Mouse (Mus musculus) layer of hippocampus, adult 9-10 months (tissue): Measurements from ENCODE around the gene Acsf2.
"Not testable (repeated sequence)": the region's sequence is repeated elsewhere in the genome, so short reads cannot be mapped to it uniquely, and the experiment has no call there.

ENCODE experiments used
- DNase-seq: peaks from one replicate; pipeline ENCODE4 v3.0.0; 2022; ENCODE audit warnings: low spot score

Acsf2 gene

DNA sequence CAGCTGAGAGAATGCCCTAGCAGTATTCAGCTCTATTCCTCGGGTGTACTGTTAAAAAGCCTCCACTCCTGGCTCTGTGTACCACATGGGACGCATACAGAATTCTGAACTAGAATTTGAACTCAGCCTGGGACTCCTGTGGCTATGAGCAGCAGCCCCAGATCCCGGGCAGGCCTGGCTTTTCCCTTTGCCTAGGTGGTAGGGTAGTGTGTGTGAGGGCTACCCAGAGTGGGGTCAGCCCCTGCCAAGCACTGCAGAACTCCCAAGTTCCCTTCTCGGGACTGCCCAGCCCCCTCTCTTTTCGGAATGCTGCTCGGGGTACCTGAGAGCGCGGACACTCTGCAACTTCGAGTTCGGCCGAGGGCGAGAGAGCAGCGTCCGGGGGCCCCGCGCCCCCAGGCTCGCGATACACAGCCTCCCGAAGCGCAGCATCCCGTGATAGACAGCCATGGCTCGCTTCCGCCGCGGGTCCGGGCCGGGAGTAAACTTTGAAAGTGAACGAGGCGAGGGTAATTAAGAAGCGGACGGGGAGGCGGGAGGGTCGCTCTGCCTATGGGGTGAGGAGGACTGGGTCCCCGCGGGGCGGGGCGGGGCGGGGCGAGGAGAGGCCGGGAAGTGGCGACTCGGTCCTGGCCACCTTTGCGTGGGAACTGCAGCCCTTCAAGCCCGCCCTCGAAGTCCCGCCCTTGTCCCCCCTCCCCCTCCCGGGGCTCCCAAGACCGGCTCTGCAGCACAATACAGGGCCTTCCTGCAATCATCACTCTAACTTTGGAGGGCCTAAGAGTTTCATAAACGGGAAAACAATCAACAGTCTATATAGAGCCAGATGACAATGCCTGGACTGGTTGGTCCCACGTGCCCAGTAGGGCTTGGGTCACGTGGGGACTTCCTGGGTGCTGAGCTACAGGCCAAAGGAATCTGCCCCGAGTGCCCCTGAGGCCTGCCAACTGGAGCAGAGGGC lies at the start of gene Acsf2:
Gene Acsf2, minus strand, starts transcription at position 551 of the 961 bp plus-strand sequence.
- peak; percentile 31 for DNase-seq

GRCm38 (mm10) chr11:94651241-94651640 lies 49.6 kb upstream of the Acsf2 start:
- DNase-seq: not testable (repeated sequence)

DNA sequence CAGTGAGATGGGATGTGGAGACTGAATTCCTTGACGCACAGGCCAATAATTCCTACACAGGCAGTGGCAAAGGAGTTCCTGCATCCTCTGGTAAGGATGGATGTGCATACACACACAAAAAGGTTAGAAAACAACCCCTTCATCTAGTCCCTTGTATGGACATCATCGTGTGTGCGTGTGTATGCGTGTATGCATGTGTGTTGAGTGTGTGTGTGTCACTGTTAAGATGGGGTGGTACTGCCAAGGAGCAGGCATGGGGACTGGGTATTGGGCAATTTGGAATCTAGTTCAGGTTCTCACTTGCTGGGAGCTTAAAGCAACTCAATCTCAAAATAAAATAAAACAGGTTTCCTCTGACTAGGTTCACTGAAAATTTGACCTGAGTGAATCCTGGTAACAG lies 44.8 kb upstream of the Acsf2 start:
- DNase-seq: no peak

- DNase-seq: peak; percentile 24
Measured at GRCm38 (mm10) chr11:94644461-94645219, 43.0 kb upstream of the Acsf2 start.

DNA sequence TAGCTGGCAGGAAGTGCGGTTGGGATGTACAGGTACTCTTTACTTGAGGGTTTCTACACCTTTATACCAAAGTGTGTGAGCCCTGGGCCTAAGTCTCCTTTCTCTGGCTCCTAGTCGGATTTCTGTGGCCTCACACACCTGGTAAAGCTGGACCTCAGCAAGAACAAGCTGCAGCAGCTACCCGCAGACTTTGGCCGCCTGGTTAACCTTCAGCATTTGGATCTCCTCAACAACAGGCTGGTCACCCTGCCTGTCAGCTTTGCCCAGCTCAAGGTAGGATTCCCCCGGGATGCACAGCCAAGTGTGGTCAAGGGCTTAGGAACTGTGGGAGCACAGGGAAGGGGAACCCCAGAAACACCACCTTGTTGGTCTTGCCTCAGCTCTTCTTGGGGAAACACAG lies 32.8 kb upstream of the Acsf2 start:
- no peak for DNase-seq

GRCm38 (mm10) chr11:94632988-94633387 lies 31.3 kb upstream of the Acsf2 start:
- DNase-seq: no peak

GRCm38 (mm10) chr11:94631969-94632368 lies 30.3 kb upstream of the Acsf2 start:
- no peak for DNase-seq

DNA sequence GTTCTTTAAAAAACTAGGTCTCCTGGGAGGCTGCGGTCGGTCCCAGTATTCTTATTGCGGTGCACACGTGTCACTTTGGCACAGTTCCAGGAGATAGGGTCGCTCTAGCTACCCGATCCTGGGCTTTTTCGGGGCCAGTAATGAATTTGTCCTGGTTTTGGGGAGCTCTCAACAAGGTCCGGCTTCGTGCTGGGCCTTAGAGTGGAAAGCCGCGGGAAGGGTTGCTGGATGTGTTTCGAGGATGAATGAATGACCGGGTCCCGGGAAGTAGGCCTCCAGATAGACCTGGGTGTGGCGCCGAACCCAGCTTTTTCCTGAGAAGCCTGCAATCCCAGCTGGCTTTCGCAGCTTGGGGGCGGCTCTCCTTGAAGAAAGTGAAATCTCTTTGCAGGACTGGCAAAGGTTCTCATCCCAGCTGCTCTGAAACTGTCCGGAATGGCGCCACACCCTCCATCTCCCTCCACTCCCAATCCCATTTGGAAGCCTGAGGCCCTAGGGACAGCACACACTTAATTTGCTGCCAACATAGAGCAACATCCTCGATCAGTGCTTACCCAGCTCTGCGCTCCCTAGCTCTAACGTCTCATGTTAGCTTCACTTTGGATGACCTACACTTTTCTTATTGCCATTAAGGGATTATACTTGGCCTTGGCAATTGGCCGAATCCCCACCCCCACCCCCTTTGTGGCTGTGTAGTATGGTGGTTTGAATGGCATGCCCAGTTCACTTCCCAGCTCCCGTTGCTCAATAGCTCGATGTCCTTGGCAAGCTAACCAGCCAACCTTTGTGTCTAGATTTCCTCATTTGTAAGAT lies 28.7 kb upstream of the Acsf2 start:
- no peak for DNase-seq

DNA sequence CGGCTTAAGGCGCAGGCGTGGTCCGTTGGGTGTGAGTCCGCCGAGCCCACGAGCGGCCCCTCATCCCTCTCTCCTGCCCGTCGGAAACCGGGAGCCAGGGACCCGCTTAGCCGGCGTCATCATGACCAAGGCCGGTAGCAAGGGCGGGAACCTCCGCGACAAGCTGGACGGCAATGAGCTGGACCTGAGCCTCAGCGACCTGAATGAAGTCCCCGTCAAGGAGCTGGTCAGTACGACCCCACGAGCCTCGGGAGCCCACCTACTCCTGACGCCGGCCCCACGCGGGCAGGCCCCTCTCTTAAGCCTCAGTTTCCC lies 28.2 kb upstream of the Acsf2 start:
- no peak for DNase-seq

DNA sequence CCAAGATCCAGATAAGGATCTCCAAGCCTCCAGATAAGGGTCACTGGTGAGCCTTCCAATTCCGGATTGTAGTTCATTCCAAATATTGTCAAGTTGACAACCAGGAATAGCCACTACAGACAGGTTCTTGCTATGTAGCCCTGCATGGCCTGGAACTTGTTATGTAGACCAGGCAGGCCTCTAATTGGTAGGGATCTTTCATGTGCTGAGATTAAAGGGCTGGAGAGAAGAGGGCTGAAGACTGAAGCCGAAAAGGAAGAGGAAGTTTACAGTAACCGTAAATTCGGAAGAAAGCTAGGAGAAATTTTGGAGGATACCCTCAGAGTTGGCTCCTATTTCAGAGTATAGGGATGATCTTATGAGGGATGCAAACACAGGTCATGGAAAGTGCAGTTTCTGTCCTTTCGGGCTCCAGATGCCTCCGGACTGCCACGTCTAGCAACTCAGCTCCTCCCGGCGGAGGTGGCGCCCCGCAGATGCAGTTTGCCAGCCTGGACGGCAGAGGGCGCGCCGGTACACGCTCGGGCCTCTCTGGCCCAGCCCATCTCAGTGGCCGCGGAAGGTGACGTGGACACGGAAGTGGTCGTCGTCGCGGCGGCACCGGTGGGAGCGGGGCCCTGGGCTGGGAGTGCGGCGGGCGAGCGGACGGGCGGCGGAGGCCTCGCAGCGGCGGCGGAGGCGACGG lies 27.7 kb upstream of the Acsf2 start, which contains the start of gene Lrrc59:
Gene Lrrc59, plus strand, starts transcription at position 569 of the 685 bp plus-strand sequence.
- DNase-seq: peak; percentile 81

DNA sequence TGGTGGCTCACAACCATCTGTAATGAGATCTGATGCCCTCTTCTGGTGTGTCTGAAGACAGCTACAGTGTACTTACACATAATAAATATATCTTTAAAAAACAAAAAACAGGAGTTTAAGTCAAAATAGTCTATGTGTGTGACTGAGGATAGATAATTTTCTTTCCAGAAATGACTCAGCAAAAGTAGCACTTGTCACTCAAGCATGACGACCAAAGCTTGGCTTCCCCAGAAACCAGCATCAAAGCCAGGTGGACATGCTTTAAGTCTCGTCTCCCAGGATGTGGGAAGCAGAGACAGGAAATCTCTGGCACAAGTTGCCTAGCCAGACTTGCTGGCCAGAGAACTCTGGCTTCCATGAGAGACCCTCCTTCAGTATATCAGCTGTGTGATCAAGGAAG lies 20.5 kb upstream of the Acsf2 start:
- no peak for DNase-seq

- no peak for DNase-seq
Measured at GRCm38 (mm10) chr11:94621458-94621852, 19.8 kb upstream of the Acsf2 start.

DNA sequence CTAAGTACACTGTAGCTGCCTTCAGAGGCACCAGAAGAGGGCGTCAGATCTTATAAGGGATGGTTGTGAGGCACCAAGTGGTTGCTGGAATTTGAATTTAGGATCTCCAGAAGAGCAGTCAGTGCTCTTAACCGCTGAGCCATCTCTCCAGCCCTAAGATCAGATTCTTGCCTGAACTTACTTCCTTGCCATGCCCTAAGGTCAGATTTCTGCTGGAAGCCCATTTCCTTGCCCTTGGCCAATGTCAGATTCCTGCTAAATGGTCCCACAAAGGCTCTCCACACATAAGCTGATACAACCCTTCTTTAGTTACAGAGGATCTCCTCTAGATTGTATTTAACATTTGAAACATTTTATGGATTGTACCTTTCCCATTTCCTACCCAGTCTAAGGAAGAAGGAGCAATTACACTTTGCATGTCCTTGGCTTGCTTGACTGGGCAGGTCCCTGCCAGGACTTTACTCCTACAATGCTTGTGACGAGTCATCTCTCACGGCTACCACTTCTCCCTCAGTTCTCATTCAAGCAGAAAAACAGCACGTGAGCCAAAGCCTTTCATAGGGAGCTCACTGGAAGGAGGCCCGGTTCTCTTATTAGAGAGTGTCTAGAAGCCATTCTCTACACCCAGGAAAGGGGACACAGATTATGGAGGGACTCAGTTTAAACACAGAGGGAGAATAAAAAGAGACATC lies 19.2 kb upstream of the Acsf2 start:
- DNase-seq: no peak

GRCm38 (mm10) chr11:94617646-94618045 lies 16.0 kb upstream of the Acsf2 start:
- no peak for DNase-seq

- no peak for DNase-seq
Measured at GRCm38 (mm10) chr11:94615494-94615893, 13.8 kb upstream of the Acsf2 start.

- DNase-seq: no peak
Measured at GRCm38 (mm10) chr11:94614603-94615002, 12.9 kb upstream of the Acsf2 start.

DNA sequence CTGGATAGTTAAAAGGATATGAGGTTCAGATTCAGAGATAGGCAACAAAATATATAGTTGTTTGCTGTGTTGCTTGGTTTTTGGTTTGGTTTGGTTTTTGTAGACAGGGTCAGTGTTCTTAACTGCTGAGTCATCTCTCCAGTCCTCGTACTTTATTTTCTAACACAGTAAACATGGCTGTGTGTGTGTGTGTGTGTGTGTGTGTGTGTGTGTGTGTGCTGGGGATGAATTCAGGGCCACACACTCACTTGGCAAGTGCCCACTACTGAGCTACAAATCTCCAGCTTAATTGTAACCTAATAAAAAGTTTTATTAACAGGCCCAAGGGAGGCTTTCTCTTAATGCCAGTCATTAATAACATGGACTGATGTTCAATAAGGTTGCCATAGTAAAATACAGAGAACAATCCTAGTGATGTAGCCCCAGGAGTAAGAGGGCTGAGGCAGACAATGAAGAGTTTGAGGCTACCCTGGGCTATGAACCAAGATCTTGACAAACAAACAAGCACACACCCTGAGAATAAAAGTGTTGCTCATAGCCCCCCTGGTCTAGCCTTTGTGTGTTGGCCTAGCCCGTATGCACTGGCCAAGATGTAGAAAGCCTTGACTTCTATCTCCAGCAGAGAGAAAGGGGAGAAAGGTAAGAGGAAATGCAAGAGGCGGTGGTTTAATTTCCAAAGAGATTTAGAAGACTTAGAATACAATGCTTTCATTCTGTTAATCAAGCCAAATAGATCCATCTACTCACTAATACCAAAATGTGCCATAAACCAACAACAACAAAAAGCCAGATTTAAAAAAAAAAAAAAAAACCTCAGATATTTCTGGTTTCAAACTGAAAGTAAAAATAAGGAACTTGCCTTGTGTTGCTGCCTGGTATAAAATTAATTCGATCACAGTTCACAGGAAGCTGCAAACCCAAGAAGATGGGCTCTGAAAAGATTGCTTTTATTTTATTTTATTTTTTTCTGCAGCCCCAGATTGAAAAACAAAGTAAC lies 9.4 kb upstream of the Acsf2 start:
- no peak for DNase-seq

DNA sequence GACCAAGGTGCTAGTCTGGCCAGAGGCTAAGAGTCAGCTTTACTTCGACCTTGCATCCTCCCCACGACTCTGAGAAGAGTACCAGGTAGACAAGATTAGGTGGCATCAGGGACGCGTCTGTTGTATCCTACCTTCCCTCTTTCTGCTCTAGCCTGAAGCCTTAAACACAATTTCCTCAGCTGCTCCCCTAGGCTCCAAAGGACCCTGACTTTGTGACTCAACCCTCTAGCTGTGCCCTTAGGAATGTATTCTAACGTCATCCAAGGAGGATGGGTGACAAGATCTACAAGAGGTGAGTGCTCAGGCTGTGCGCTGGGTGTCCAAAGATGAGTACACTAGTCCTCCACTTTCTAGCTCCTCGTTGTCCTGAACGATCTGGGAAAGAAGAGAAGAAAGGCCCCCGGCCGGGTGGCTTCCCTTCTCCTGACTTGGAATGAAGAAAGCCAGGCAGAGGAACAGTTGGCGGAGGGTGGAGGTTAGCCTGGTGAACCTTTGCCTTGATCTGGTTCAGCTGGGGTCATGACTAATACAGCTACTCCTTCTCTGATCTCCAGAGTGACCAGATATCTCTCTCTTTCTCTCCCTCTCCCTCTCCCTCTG lies 785 bp upstream of the Acsf2 start:
- no peak for DNase-seq

DNA sequence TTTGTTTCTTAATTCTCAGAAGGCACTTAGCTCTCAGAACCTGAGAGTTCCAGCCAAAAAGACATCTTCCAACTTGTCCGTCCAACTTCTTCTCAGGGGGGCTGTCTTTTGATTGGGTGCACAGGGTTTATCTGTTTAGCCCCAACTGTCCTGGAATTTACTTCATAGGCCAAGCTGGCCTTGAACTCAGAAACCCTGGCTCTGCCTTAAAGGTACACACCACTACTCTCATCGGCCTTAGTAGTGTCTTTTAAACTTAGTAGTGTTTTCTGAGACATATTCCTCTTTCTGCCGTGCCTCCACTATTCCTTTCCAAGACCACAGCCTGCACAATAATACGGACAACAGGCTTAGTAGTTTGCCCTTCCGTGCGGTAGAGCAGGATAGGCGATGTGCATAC lies 1.2 kb downstream of the Acsf2 start:
- DNase-seq: no peak
